Mouse (Mus musculus): ENCODE results near the gene Olfr893.
"Not testable (repeated sequence)": the region's sequence is repeated elsewhere in the genome, so short reads cannot be mapped to it uniquely, and the experiment has no call there.

The Olfr893 gene

GRCm38 (mm10) chr9:38208065-38208464 lies at the start of gene Olfr893:
Olfr893 (plus strand) TSS chr9:38208365.
- DNase-seq (ENCODE audit: extremely low spot score, low spot score): no peak

- DNase-seq (ENCODE audit: extremely low spot score, low spot score): not testable (repeated sequence)
Observed at GRCm38 (mm10) chr9:38168341-38168740, 39.8 kb upstream of the Olfr893 start.

- no peak for DNase-seq (ENCODE audit: extremely low spot score, low spot score)
Observed at GRCm38 (mm10) chr9:38180721-38181120, 27.4 kb upstream of the Olfr893 start, which contains the start of gene Olfr891. Olfr891 (minus strand) TSS chr9:38180821.

GRCm38 (mm10) chr9:38217755-38218154 lies 9.6 kb downstream of the Olfr893 start, which contains the start of gene Olfr894:
Olfr894 (plus strand) TSS chr9:38218055.
- DNase-seq (ENCODE audit: extremely low spot score, low spot score): no peak

- DNase-seq (ENCODE audit: extremely low spot score, low spot score): no peak
Observed at GRCm38 (mm10) chr9:38252474-38252873, 44.3 kb downstream of the Olfr893 start, which contains the start of gene Olfr143. Olfr143 (plus strand) TSS chr9:38252774.

Data from neural tube, embryonic 10.5 days (tissue).